Mouse (Mus musculus) inflammation-experienced regulatory T-cells, adult 6 months (primary cell): ENCODE data around the gene Sprr2a2. TPM values are rescaled to one million over a fixed set of nuclear protein-coding genes. Genes with fewer than 3 reads are reported as not detected.
"Not testable (repeated sequence)": the region's sequence is repeated elsewhere in the genome, so short reads cannot be mapped to it uniquely, and the experiment has no call there.

Experiments
- ATAC-seq: one replicate; pipeline ENCODE4 v1.8.0; 2017
- polyA plus RNA-seq, 3 experiments: library from polyadenylated mRNA; unstranded; fragments of 100-300 nt; shearing (Covaris generic); gene quantifications; one replicate each; pipeline ENCODE4 v1.2.1; 2017

Sprr2a2 gene
- polyA plus RNA-seq, 3 experiments from 2014 or later = not detected

- not testable (repeated sequence) for ATAC-seq
These were observed 58.3 kb downstream of the Sprr2a2 start for GRCm38 (mm10) chr3:92274018-92274417.

- ATAC-seq = not testable (repeated sequence)
These were observed 63.9 kb downstream of the Sprr2a2 start for GRCm38 (mm10) chr3:92279663-92280062.

- not testable (repeated sequence) for ATAC-seq
These were observed 65.4 kb downstream of the Sprr2a2 start for GRCm38 (mm10) chr3:92280963-92281606.

- ATAC-seq = not testable (repeated sequence)
These were observed 69.4 kb downstream of the Sprr2a2 start, which contains the start of gene Sprr2a3 for GRCm38 (mm10) chr3:92285101-92285500. TSS of gene Sprr2a3 (plus strand) at chr3:92285417.

GRCm38 (mm10) chr3:92288489-92288888 is 72.8 kb downstream of the Sprr2a2 start:
- not testable (repeated sequence) for ATAC-seq

Other genes with a start within 250 kb of the Sprr2a2 start
- gene Pglyrp3, start 201.3 kb upstream of the Sprr2a2 start, polyA plus RNA-seq = not detected
- not detected for gene Lor, start 132.8 kb upstream of the Sprr2a2 start, polyA plus RNA-seq
- gene Prr9, start 92.0 kb upstream of the Sprr2a2 start, polyA plus RNA-seq = not detected
- not detected for gene Lelp1, start 73.2 kb upstream of the Sprr2a2 start, polyA plus RNA-seq
- under 1 TPM in 1 of 3 experiments, not detected in 2; 0.15 TPM for gene Sprr2a1, start 121 bp upstream of the Sprr2a2 start, polyA plus RNA-seq
- not detected for gene Sprr2a3, start 69.5 kb downstream of the Sprr2a2 start, polyA plus RNA-seq
- not detected for gene Sprr2b, start 100.7 kb downstream of the Sprr2a2 start, polyA plus RNA-seq
- gene Sprr2d, start 123.2 kb downstream of the Sprr2a2 start, polyA plus RNA-seq = not detected
- gene Sprr2e, start 136.2 kb downstream of the Sprr2a2 start, polyA plus RNA-seq = not detected
- not detected for gene Sprr2f, start 149.3 kb downstream of the Sprr2a2 start, polyA plus RNA-seq
- not detected for gene Sprr2h, start 169.8 kb downstream of the Sprr2a2 start, polyA plus RNA-seq
- not detected for gene Sprr2i, start 192.1 kb downstream of the Sprr2a2 start, polyA plus RNA-seq
- gene Sprr2j-ps, start 202.2 kb downstream of the Sprr2a2 start, polyA plus RNA-seq = not detected
- 10 to 100 TPM in 1 of 3 experiments, 1 to 10 TPM in 2; 4.2 to 11.0 (median 7.7) TPM for gene Gm9774, start 213.5 kb downstream of the Sprr2a2 start, polyA plus RNA-seq
- gene Sprr2k, start 216.7 kb downstream of the Sprr2a2 start, polyA plus RNA-seq = not detected
- gene Sprr1b, start 222.9 kb downstream of the Sprr2a2 start, polyA plus RNA-seq = not detected
- not detected for gene Sprr3, start 242.8 kb downstream of the Sprr2a2 start, polyA plus RNA-seq